Mouse (Mus musculus): Measurements from ENCODE around the gene Phactr2.

GRCm38 (mm10) chr10:13175866-13176265 is 298.3 kb downstream of the Phactr2 start:
- TF ChIP-seq CTCF (IDR thresholded peaks at IDR 0.05), result no peak
- no peak for TF ChIP-seq EP300 (IDR thresholded peaks at IDR 0.05)

All from lung, postnatal 0 days (tissue).